Mouse (Mus musculus): ENCODE results near the gene Mdc1. TPM values are rescaled to one million over a fixed set of nuclear protein-coding genes. Genes with fewer than 3 reads are reported as not detected.

Mdc1 gene
- 6.8 and 8.2 TPM in 2 replicates for polyA plus RNA-seq (2012; rRNA removed)

DNA sequence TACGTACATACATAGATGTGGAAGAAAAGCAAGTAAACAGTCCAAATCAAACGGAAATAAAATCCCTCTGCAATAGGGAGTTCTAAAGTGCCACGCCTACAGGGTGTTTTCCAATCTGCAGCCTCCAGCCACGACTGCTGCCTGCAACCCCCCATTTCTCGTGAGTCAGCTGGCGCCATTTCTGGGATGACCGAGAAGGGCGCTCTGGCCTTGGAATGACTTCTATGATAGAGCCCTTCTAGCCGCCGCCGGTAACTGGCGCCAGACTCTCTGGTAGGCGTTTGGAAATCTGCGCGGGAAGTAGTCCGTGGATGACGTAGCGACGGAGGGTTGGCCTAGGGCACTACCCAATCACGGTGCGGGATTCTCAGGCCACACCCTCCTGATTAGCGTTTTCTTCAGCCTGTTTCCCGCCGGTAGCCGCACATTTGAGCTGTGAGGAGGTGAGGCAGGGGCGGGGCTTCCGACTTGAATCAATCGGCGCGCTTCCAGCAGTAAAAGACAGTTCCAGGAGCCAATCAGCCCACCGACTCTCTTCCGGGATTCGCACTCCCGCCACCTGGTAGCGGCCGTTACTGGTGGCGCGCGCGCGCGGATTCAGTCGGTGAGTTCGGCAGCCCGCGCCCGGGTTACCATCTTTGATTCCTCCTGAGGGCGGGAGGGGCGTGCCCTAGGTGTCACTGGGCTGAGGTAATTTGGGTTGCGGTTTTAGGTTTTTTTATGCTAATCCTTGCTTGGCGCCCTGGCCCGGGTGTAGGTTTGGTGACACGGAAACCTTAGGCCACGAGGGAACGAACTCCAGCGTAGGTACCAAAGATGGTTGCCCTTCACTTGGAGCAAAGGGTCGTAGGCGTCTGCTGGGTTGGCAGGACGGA, at the start of gene Mdc1:
Mdc1 (plus strand) TSS at position 440 of the 875 bp plus-strand sequence.
- Histone ChIP-seq H3K4me3 (replicated peaks; ENCODE audit: extremely low read depth, low read depth, low read length) (peak within 1 kb of the TSS; percentile 73), H3K4me1 (ENCODE audit: control insufficient read depth, insufficient read depth, low read length) (peaks cover 10% of the 10 kb centered on the region; the same call in 1 of the 2 replicates)
- WGBS: under 1% methylated on average over 59 of the region's 59 CpGs
- peak; percentile 76; the same call in 1 of the 2 replicates for TF ChIP-seq POLR2A (IDR thresholded peaks at IDR 0.05; ENCODE audit: borderline replicate concordance, extremely low read depth, low read depth, low read length)
- no peak for TF ChIP-seq CTCF (IDR thresholded peaks at IDR 0.05; ENCODE audit: insufficient read depth, low read length)
- DNase-seq: peak; percentile 98

DNA sequence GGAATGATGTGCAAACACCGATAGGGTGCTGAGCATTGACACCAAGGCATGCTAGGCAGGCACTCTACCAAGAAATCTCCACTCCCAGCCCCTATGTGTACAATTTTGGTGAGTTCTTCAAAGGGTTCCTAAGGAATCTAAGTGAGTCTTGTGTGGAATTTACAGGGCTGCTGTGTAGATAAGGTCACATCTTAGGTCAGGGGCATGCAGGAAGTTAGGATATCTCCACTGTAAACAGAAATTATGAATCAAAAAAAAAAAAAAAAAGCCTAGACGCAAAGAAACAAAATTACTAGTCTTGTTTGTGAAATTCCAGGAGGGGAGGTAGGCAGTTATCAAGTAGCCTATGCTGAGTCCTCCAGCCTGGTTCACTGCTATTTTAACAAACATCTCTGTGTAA, 48.5 kb upstream of the Mdc1 start:
- WGBS: 29% methylated on average over 2 of the region's 2 CpGs
- TF ChIP-seq POLR2A (IDR thresholded peaks at IDR 0.05; ENCODE audit: borderline replicate concordance, extremely low read depth, low read depth, low read length): no peak
- no peak for TF ChIP-seq CTCF (IDR thresholded peaks at IDR 0.05; ENCODE audit: insufficient read depth, low read length)
- DNase-seq: no peak
- no peaks in the 10 kb centered on the region; the same call in 1 of the 2 replicates for H3K4me1 ChIP-seq (ENCODE audit: control insufficient read depth, insufficient read depth, low read length)
- H3K4me3 ChIP-seq (replicated peaks; ENCODE audit: extremely low read depth, low read depth, low read length): no peak overlapping the region

GRCm38 (mm10) chr17:35795099-35795498, 46.2 kb upstream of the Mdc1 start:
- H3K4me1 ChIP-seq (ENCODE audit: control insufficient read depth, insufficient read depth, low read length): no peaks in the 10 kb centered on the region; the same call in 1 of the 2 replicates
- TF ChIP-seq POLR2A (IDR thresholded peaks at IDR 0.05; ENCODE audit: borderline replicate concordance, extremely low read depth, low read depth, low read length): no peak
- TF ChIP-seq CTCF (IDR thresholded peaks at IDR 0.05; ENCODE audit: insufficient read depth, low read length): no peak
- DNase-seq: no peak
- H3K4me3 ChIP-seq (replicated peaks; ENCODE audit: extremely low read depth, low read depth, low read length): no peak overlapping the region
- 26% methylated on average over 2 of the region's 2 CpGs for WGBS

- 71% methylated on average over 6 of the region's 6 CpGs for WGBS
- DNase-seq: no peak
- Histone ChIP-seq H3K4me1 (ENCODE audit: control insufficient read depth, insufficient read depth, low read length) (no peaks in the 10 kb centered on the region; the same call in 1 of the 2 replicates), H3K4me3 (replicated peaks; ENCODE audit: extremely low read depth, low read depth, low read length) (no peak overlapping the region)
- TF ChIP-seq POLR2A (IDR thresholded peaks at IDR 0.05; ENCODE audit: borderline replicate concordance, extremely low read depth, low read depth, low read length): no peak
- no peak for TF ChIP-seq CTCF (IDR thresholded peaks at IDR 0.05; ENCODE audit: insufficient read depth, low read length)
Observed at GRCm38 (mm10) chr17:35795656-35796055, 45.7 kb upstream of the Mdc1 start.

DNA sequence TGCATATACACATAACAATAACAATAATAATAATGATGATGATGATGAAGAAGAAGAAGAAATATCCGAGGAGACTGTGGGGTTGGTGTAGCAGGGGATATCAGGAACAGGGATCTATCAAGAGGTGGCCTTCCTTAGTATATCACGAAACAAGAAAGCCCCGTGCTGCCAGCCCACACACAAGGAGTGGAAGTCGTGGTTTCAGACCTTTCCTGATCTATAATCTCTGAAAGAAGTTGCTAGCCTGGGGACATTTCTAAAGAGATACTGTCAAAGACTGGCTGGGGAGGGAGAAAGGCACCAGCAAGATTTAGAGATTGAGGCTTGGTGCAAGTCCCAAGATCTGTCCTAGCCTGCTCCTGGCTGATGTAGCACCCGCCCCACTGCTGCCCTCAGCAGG, 44.5 kb upstream of the Mdc1 start:
- 72% methylated on average over 5 of the region's 5 CpGs for WGBS
- no peak overlapping the region for H3K4me3 ChIP-seq (replicated peaks; ENCODE audit: extremely low read depth, low read depth, low read length)
- DNase-seq: no peak
- no peaks in the 10 kb centered on the region; the same call in 1 of the 2 replicates for H3K4me1 ChIP-seq (ENCODE audit: control insufficient read depth, insufficient read depth, low read length)
- no peak for TF ChIP-seq CTCF (IDR thresholded peaks at IDR 0.05; ENCODE audit: insufficient read depth, low read length)
- no peak for TF ChIP-seq POLR2A (IDR thresholded peaks at IDR 0.05; ENCODE audit: borderline replicate concordance, extremely low read depth, low read depth, low read length)

GRCm38 (mm10) chr17:35800905-35801304, 40.4 kb upstream of the Mdc1 start:
- Histone ChIP-seq H3K4me3 (replicated peaks; ENCODE audit: extremely low read depth, low read depth, low read length) (no peak overlapping the region), H3K4me1 (ENCODE audit: control insufficient read depth, insufficient read depth, low read length) (peaks cover 10% of the 10 kb centered on the region)
- WGBS: 76% methylated on average over 2 of the region's 2 CpGs

GRCm38 (mm10) chr17:35803020-35803419, 38.3 kb upstream of the Mdc1 start:
- Histone ChIP-seq H3K4me3 (replicated peaks; ENCODE audit: extremely low read depth, low read depth, low read length) (no peak overlapping the region), H3K4me1 (ENCODE audit: control insufficient read depth, insufficient read depth, low read length) (peaks cover 14% of the 10 kb centered on the region)
- WGBS: 26% methylated on average over 6 of the region's 6 CpGs
- no peak for DNase-seq
- TF ChIP-seq CTCF (IDR thresholded peaks at IDR 0.05; ENCODE audit: insufficient read depth, low read length): no peak
- TF ChIP-seq POLR2A (IDR thresholded peaks at IDR 0.05; ENCODE audit: borderline replicate concordance, extremely low read depth, low read depth, low read length): peak; percentile 27; the same call in 1 of the 2 replicates

More at GRCm38 (mm10) chr17:35800905-35801304, 40.4 kb upstream of the Mdc1 start:
- TF ChIP-seq POLR2A (IDR thresholded peaks at IDR 0.05; ENCODE audit: borderline replicate concordance, extremely low read depth, low read depth, low read length): no peak
- TF ChIP-seq CTCF (IDR thresholded peaks at IDR 0.05; ENCODE audit: insufficient read depth, low read length): no peak
- no peak for DNase-seq

- 61% methylated on average over 4 of the region's 4 CpGs for WGBS
- TF ChIP-seq POLR2A (IDR thresholded peaks at IDR 0.05; ENCODE audit: borderline replicate concordance, extremely low read depth, low read depth, low read length) (no peak), CTCF (IDR thresholded peaks at IDR 0.05; ENCODE audit: insufficient read depth, low read length) (no peak)
- Histone ChIP-seq H3K4me1 (ENCODE audit: control insufficient read depth, insufficient read depth, low read length) (peaks cover 19% of the 10 kb centered on the region), H3K4me3 (replicated peaks; ENCODE audit: extremely low read depth, low read depth, low read length) (no peak overlapping the region)
- DNase-seq: no peak
Observed at GRCm38 (mm10) chr17:35803858-35804399, 37.4 kb upstream of the Mdc1 start.

DNA sequence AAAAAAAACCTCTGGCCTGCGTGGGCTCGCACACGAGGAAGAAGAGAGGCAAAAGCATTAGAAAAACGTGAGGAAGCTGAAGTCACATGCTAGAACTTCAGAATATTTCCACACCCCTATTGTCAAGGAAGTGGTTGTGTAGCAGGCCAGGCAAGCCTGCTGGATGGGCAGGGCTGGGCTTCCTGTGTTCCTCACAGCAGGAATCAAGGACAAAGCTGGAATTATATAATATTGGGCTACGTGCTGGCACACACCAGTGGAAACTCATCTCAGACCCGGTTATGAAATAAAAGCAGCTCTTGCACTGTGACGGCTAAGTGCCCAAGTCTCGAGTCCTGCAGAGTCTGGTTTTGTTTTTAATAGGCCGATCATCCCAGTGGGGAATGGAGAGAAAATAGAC, 33.2 kb upstream of the Mdc1 start:
- DNase-seq: peak; percentile 64
- TF ChIP-seq CTCF (IDR thresholded peaks at IDR 0.05; ENCODE audit: insufficient read depth, low read length) (no peak), POLR2A (IDR thresholded peaks at IDR 0.05; ENCODE audit: borderline replicate concordance, extremely low read depth, low read depth, low read length) (peak; percentile 13; the same call in 1 of the 2 replicates)
- WGBS: 9% methylated on average over 9 of the region's 9 CpGs

More for the DNA sequence above, 33.2 kb upstream of the Mdc1 start:
- H3K4me3 ChIP-seq (replicated peaks; ENCODE audit: extremely low read depth, low read depth, low read length): no peak overlapping the region
- peaks cover 37% of the 10 kb centered on the region for H3K4me1 ChIP-seq (ENCODE audit: control insufficient read depth, insufficient read depth, low read length)

Data from lung, adult 2 months (tissue).